Mouse (Mus musculus): ENCODE measurements around the gene Muc3a. TPM values are rescaled to one million over a fixed set of nuclear protein-coding genes. Genes with fewer than 3 reads are reported as not detected.

Muc3a gene
- 0.93 TPM in 1 of 2 replicates, not detected in the other for total RNA-seq (2014; rRNA removed)
- polyA plus RNA-seq (2015; fragmentation: Nextera tagmentation; extraction: Ambion mirVana), result 0.49 and 0.61 TPM in 2 replicates

DNA sequence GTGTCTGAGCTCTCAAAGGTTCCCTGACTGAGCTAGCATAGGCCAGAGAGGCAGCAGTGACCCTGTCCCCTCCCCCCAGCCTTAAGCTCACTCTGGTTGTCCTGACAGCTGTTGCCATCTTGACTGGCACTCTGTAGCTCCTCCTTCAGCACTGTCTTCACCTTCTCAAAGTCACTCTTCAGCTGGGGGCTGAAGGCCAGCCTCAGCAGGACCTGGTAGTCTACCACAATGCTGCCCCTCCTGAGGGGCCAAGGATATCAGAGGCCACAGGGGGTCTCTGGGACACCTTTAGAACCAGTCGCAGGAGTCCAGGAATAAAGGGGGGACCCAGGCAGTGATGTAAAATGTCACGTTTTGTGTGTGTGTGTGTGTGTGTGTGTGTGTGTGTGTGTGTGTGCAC, at the start of gene Muc3a:
TSS of gene Muc3a (minus strand) at position 101 of the 400 bp plus-strand sequence.
- Histone ChIP-seq H3K9ac (replicated peaks; ENCODE audit: low read length) (no peak within 1 kb of the TSS), H3K4me3 (ENCODE audit: low read length) (no peak within 1 kb of the TSS), H3K27ac (no peak within 1 kb of the TSS), H3K9me3 (ENCODE audit: low read length) (no peaks in the 10 kb centered on the region), H3K27me3 (ENCODE audit: insufficient read depth, low read length) (no peaks in the 10 kb centered on the region), H3K4me2 (ENCODE audit: low read depth, low read length) (no peak within 1 kb of the TSS), H3K36me3 (ENCODE audit: insufficient read depth, low read length) (no peaks in the 10 kb centered on the region), H3K4me1 (ENCODE audit: insufficient read depth, low read length) (no peaks in the 10 kb centered on the region)
- DNase-seq (ENCODE audit: low spot score), result no peak
- TF ChIP-seq CTCF (IDR thresholded peaks at IDR 0.05; ENCODE audit: low read depth), result no peak
- WGBS, result 63% methylated on average over 2 of the region's 2 CpGs
- no peak for ATAC-seq

DNA sequence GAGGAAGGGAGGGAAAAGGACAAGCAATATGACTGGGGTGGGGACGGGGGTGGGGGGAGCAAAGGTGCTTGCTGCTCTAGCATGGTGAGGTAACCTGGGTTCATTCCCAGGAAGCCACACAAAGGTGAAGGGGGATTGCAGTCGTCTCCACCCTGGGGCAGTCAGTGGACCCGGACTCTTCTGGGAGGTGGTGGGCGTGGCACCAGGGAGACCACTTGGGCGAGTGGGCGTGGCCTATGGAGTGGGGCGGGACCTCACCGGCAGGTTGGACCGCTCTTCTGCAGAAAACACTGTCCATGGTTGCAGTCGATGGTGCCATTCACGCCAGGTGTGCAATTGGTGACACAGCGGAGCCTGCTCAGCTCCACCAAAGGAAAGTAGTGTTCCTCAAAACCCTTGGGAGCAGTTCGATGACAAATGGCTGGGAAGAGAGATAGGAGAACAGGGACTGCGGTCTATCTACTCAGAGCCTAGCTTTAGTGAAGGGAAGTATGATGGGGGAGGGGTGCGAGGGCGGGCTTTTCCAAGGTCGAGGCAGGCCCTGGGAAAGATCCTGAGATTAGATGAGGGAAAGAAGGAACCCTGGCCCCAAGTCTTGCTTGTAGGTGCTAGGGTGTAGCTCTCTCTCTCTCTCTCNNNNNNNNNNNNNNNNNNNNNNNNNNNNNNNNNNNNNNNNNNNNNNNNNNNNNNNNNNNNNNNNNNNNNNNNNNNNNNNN, 917 bp downstream of the Muc3a start:
- Histone ChIP-seq H3K4me2 (ENCODE audit: low read depth, low read length) (no peak overlapping the region), H3K4me1 (ENCODE audit: insufficient read depth, low read length) (no peaks in the 10 kb centered on the region), H3K27ac (no peak overlapping the region), H3K4me3 (ENCODE audit: low read length) (no peak overlapping the region), H3K36me3 (ENCODE audit: insufficient read depth, low read length) (no peaks in the 10 kb centered on the region), H3K27me3 (ENCODE audit: insufficient read depth, low read length) (no peaks in the 10 kb centered on the region), H3K9me3 (ENCODE audit: low read length) (no peaks in the 10 kb centered on the region), H3K9ac (replicated peaks; ENCODE audit: low read length) (no peak overlapping the region)
- no peak for TF ChIP-seq CTCF (IDR thresholded peaks at IDR 0.05; ENCODE audit: low read depth)
- 25% methylated on average over 17 of the region's 17 CpGs for WGBS
- DNase-seq (ENCODE audit: low spot score) (no peak), ATAC-seq (no peak)

DNA sequence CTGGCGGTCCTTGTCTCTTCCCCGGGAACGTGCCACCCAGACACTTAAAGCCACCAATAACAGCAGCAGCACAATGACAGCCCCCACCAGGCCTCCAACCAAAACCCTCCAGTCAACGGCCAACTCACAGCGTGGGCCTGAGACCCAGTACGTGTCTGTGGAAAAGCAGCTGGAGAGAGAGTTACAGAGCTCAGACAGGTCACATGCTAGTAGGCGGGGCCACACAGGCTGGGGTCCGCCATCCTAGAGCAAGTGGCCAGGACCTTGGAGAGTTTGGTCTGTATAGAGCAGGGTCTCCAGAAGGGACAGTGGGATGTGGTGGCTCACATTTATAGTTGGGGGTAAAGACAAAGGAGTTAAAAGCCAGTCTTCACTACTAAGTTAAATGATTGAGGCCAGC, 1.5 kb downstream of the Muc3a start:
- H3K27me3 ChIP-seq (ENCODE audit: insufficient read depth, low read length), result no peaks in the 10 kb centered on the region
- H3K4me3 ChIP-seq (ENCODE audit: low read length), result no peak overlapping the region
- no peak overlapping the region for H3K27ac ChIP-seq
- no peak for DNase-seq (ENCODE audit: low spot score)
- WGBS, result 68% methylated on average over 8 of the region's 8 CpGs
- no peak for ATAC-seq
- H3K4me1 ChIP-seq (ENCODE audit: insufficient read depth, low read length), result no peaks in the 10 kb centered on the region
- no peaks in the 10 kb centered on the region for H3K9me3 ChIP-seq (ENCODE audit: low read length)
- H3K36me3 ChIP-seq (ENCODE audit: insufficient read depth, low read length), result no peaks in the 10 kb centered on the region
- TF ChIP-seq CTCF (IDR thresholded peaks at IDR 0.05; ENCODE audit: low read depth), result no peak
- no peak overlapping the region for H3K9ac ChIP-seq (replicated peaks; ENCODE audit: low read length)
- no peak overlapping the region for H3K4me2 ChIP-seq (ENCODE audit: low read depth, low read length)

DNA sequence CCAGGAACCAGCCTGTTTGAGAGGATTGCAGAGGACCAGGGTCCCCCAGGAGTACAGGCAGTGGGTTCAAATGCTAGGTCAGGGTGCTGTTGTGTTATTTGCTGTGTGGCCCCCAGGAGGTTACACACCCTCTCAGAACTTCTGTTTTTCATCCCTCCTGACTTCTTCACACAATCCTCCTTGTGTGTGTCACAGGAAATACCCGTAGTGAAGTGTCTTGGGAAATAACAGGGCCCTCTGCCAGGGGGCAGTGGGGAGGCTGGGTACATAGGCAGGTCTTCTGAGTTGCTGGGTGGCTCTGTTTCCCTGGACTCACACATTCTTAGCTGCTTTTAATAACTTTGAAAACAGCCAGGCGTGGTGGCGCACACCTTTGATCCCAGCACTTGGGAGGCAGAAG, 6.9 kb downstream of the Muc3a start:
- Histone ChIP-seq H3K9ac (replicated peaks; ENCODE audit: low read length) (no peak overlapping the region), H3K4me3 (ENCODE audit: low read length) (no peak overlapping the region), H3K4me2 (ENCODE audit: low read depth, low read length) (no peak overlapping the region), H3K4me1 (ENCODE audit: insufficient read depth, low read length) (no peaks in the 10 kb centered on the region), H3K9me3 (ENCODE audit: low read length) (no peaks in the 10 kb centered on the region), H3K27ac (no peak overlapping the region), H3K27me3 (ENCODE audit: insufficient read depth, low read length) (no peaks in the 10 kb centered on the region), H3K36me3 (ENCODE audit: insufficient read depth, low read length) (no peaks in the 10 kb centered on the region)
- ATAC-seq, result no peak
- WGBS, result 85% methylated on average over 3 of the region's 3 CpGs
- DNase-seq (ENCODE audit: low spot score), result no peak
- TF ChIP-seq CTCF (IDR thresholded peaks at IDR 0.05; ENCODE audit: low read depth), result no peak

DNA sequence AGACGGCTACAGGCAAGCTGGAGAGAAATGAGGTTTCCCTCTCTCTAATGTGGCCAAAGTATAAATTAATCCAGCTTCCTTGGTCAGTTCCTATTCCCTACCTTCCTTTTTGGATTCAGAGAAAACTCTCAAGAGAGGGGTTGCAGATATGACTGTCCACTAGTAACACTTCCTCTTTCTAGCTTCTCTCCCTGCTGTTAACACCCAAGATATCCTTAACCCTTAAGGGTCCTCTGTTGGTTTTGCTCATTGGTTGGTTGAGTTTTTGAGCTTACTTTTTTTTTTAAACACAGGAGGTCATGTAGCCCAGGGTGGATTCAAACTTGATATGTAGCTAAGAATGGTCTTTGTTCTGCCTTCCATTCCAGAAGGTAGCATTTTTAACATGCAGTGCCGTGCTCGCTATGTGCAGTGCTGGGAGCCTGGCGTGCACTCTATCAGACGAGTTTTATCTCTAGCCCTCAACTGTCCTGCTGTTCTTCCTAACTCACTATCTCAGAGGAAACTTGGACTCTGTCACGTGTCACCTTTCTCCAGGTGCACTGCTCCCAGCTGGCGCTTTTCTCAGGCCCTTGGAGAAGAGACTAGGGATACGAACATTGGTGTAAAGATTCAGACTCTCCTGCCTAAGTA, 17.6 kb downstream of the Muc3a start:
- Histone ChIP-seq H3K9me3 (ENCODE audit: low read length) (no peaks in the 10 kb centered on the region), H3K27ac (no peak overlapping the region), H3K36me3 (ENCODE audit: insufficient read depth, low read length) (no peaks in the 10 kb centered on the region), H3K4me1 (ENCODE audit: insufficient read depth, low read length) (no peaks in the 10 kb centered on the region), H3K27me3 (ENCODE audit: insufficient read depth, low read length) (no peaks in the 10 kb centered on the region), H3K9ac (replicated peaks; ENCODE audit: low read length) (no peak overlapping the region), H3K4me3 (ENCODE audit: low read length) (no peak overlapping the region), H3K4me2 (ENCODE audit: low read depth, low read length) (no peak overlapping the region)
- DNase-seq (ENCODE audit: low spot score) (no peak), ATAC-seq (no peak)
- TF ChIP-seq CTCF (IDR thresholded peaks at IDR 0.05; ENCODE audit: low read depth), result no peak
- WGBS, result 79% methylated on average over 8 of the region's 8 CpGs

DNA sequence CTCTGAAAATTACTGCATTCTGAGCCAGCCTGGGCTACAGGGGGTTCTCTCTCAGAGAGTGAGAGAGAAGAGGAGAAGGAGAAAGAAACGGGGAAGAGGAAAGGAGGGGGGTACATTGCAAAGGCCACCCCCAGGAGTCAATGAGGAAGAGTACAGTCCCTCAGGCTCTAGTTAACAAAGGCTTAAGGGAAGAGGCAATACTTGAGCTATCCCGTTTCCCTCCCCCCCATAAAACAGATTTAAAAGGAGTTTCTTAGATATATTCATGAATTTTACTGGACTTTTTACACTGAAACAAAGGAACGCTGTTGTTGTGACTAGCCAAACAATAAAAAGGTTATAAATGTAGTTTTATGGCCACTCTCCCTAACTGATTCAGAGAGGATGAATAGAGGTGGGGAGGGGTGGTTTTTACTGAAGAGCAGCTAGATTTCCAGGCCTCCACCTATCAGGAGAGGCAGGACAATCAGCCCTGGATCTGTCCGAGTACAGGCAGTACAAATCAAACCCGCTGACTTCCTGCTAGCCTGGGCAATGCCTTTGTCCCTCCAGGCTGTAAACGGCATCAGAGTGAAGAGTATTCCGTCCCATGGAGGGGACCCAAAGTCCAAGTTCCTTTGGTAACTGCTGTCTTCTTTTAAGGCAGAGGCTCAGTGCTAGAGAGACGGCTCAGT, 18.8 kb downstream of the Muc3a start:
- no peak for ATAC-seq

More for the DNA sequence above, 18.8 kb downstream of the Muc3a start:
- WGBS, result 74% methylated on average over 8 of the region's 8 CpGs
- no peak for TF ChIP-seq CTCF (IDR thresholded peaks at IDR 0.05; ENCODE audit: low read depth)
- H3K4me1 ChIP-seq (ENCODE audit: insufficient read depth, low read length), result no peaks in the 10 kb centered on the region
- DNase-seq (ENCODE audit: low spot score), result no peak
- H3K27ac ChIP-seq, result no peak overlapping the region
- no peaks in the 10 kb centered on the region for H3K9me3 ChIP-seq (ENCODE audit: low read length)
- no peak overlapping the region for H3K4me2 ChIP-seq (ENCODE audit: low read depth, low read length)
- H3K27me3 ChIP-seq (ENCODE audit: insufficient read depth, low read length), result no peaks in the 10 kb centered on the region
- no peak overlapping the region for H3K4me3 ChIP-seq (ENCODE audit: low read length)
- H3K36me3 ChIP-seq (ENCODE audit: insufficient read depth, low read length), result no peaks in the 10 kb centered on the region
- no peak overlapping the region for H3K9ac ChIP-seq (replicated peaks; ENCODE audit: low read length)

All from hindbrain, postnatal 0 days (tissue).